Mouse (Mus musculus) heart, postnatal 14 days (tissue): Measurements from ENCODE around the gene Gm4141. TPM values are rescaled to one million over a fixed set of nuclear protein-coding genes. Genes with fewer than 3 reads are reported as not detected.
"Not testable (repeated sequence)": the region's sequence is repeated elsewhere in the genome, so short reads cannot be mapped to it uniquely, and the experiment has no call there.

Experiments
- DNase-seq, 2 experiments: peaks; one replicate each; pipeline ENCODE4 v3.0.0; 2021 to 2022
- intact Hi-C: fragments of 180-260 bp; cut with DNase I; formaldehyde crosslinking; loops from one replicate; pipeline ENCODE4 v1.15.1; 2025
- long read RNA-seq, 2 experiments: library from polyadenylated mRNA; stranded (forward); transcript quantifications; one replicate each; pipeline ENCODE4 v2.0.0; 2021
- total RNA-seq, 2 experiments: library from RNA; stranded (reverse); gene quantifications; 2 replicates each; pipeline ENCODE4 v1.2.3; 2021

Gm4141 gene
- total RNA-seq: not detected
- long read RNA-seq, experiment 1: 0 reads
- long read RNA-seq, experiment 2: 0 reads

GRCm38 (mm10) chr7:20576141-20576540 is at the start of gene Gm4141:
Gene Gm4141, minus strand, starts transcription at chr7:20576241.
- intact Hi-C loops, DNase-seq: not testable (repeated sequence)

- DNase-seq, intact Hi-C loops: not testable (repeated sequence)
Measured at GRCm38 (mm10) chr7:20598921-20599320, 22.9 kb upstream of the Gm4141 start, which contains the start of gene Gm4513. Gene Gm4513, minus strand, starts transcription at chr7:20599021.

GRCm38 (mm10) chr7:20545657-20546056 is 30.4 kb downstream of the Gm4141 start, which contains the start of gene Gm5726:
Gene Gm5726, minus strand, starts transcription at chr7:20545757.
- DNase-seq, intact Hi-C loops: not testable (repeated sequence)

- DNase-seq, intact Hi-C loops: not testable (repeated sequence)
Measured at GRCm38 (mm10) chr7:20533537-20533936, 42.5 kb downstream of the Gm4141 start, which contains the start of gene Vmn1r104. Gene Vmn1r104, plus strand, starts transcription at chr7:20533837.

Other genes starting within 250 kb of the Gm4141 start
- gene Gm4133, start 242.2 kb downstream of the Gm4141 start, total RNA-seq: not detected
- not detected for gene Gm5728, start 200.8 kb downstream of the Gm4141 start, total RNA-seq
- not detected for gene Vmn1r100, start 158.3 kb downstream of the Gm4141 start, total RNA-seq
- not detected for gene Vmn1r101, start 133.6 kb downstream of the Gm4141 start, total RNA-seq
- not detected for gene Gm10670, start 101.3 kb downstream of the Gm4141 start, total RNA-seq
- not detected for gene Vmn1r103, start 65.7 kb downstream of the Gm4141 start, total RNA-seq
- not detected for gene Vmn1r104, start 42.4 kb downstream of the Gm4141 start, total RNA-seq
- gene Gm5726, start 30.5 kb downstream of the Gm4141 start, total RNA-seq: not detected
- not detected for gene Gm4513, start 22.8 kb upstream of the Gm4141 start, total RNA-seq
- not detected for gene Vmn1r107, start 92.7 kb upstream of the Gm4141 start, total RNA-seq
- gene Vmn1r111, start 127.0 kb upstream of the Gm4141 start, total RNA-seq: not detected
- not detected for gene Gm10668, start 154.4 kb upstream of the Gm4141 start, total RNA-seq
- gene Vmn1r112, start 194.9 kb upstream of the Gm4141 start, total RNA-seq: not detected
- gene Vmn1r113, start 211.0 kb upstream of the Gm4141 start, total RNA-seq: not detected
- gene Vmn1r114, start 235.9 kb upstream of the Gm4141 start, total RNA-seq: not detected